8 mouse cellular contexts compared by ENCODE assay signal in genomic region chr10:13967451-13968233, GRCm38 (mm10). TPM values are rescaled to one million over a fixed set of nuclear protein-coding genes. Genes with fewer than 3 reads are reported as not detected.
DNase-seq lines count a peak whose midpoint lies in the region; ATAC-seq and TF ChIP-seq lines count a peak whose summit lies in the region.

No protein-coding gene starts in this region.

- H3K27ac ChIP-seq in forebrain, embryonic 13.5 days: peak overlapping the region; percentile 97
- peak overlapping the region; percentile 100 for H3K27ac ChIP-seq in heart, postnatal 0 days (ENCODE audit: low read depth)
- no peak overlapping the region for H3K27ac ChIP-seq in liver, embryonic 14.5 days
- H3K27ac ChIP-seq in stomach, embryonic 14.5 days (ENCODE audit: low read length): peak overlapping the region; percentile 94

- peak; percentile 66 for ATAC-seq in forebrain, embryonic 13.5 days
- ATAC-seq in heart, postnatal 0 days (ENCODE audit: insufficient read depth, low read depth): peak; percentile 71
- ATAC-seq in liver, embryonic 14.5 days (ENCODE audit: insufficient read depth): 0 out of 2 replicates have a peak, but pooled peaks have one; percentile 13
- ATAC-seq in stomach, embryonic 14.5 days (ENCODE audit: insufficient number of reproducible peaks, insufficient read depth, low FRiP score, low read depth): peak; percentile 47; the same call in 1 of the 2 replicates

- H3ac ChIP-seq in C2C12 (ENCODE audit: control insufficient read depth, insufficient read length, low read depth): peak overlapping the region; percentile 83

- under 1% methylated on average over 36 of the region's 36 CpGs for WGBS in forebrain, embryonic 13.5 days
- under 1% methylated on average over 33 of the region's 36 CpGs for WGBS in heart, postnatal 0 days
- WGBS in liver, embryonic 14.5 days (ENCODE audit: insufficient replicate concordance): 1% methylated on average over 36 of the region's 36 CpGs
- WGBS in stomach, embryonic 14.5 days: under 1% methylated on average over 35 of the region's 36 CpGs

- H3K4me1 ChIP-seq in forebrain, embryonic 13.5 days: peaks cover 16% of the 10 kb centered on the region
- H3K4me1 ChIP-seq in heart, postnatal 0 days (ENCODE audit: control insufficient read depth, insufficient read depth): 0 out of 2 replicates have a peak, but pooled peaks cover 4% of the 10 kb centered on the region
- no peaks in the 10 kb centered on the region for H3K4me1 ChIP-seq in liver, embryonic 14.5 days (replicated peaks; ENCODE audit: control insufficient read depth in 2 of 2, insufficient read depth in 2 of 2, low read length in 1 of 2)
- H3K4me1 ChIP-seq in stomach, embryonic 14.5 days (ENCODE audit: control insufficient read depth, insufficient read depth, low read length): no peaks in the 10 kb centered on the region

- no peaks in the 10 kb centered on the region for H3K27me3 ChIP-seq in C2C12 (ENCODE audit: control insufficient read depth, insufficient read depth, insufficient read length)
- H3K27me3 ChIP-seq in forebrain, embryonic 13.5 days: peaks cover 11% of the 10 kb centered on the region; the same call in 1 of the 2 replicates
- H3K27me3 ChIP-seq in heart, postnatal 0 days (ENCODE audit: control insufficient read depth, insufficient read depth, low read length): no peaks in the 10 kb centered on the region
- H3K27me3 ChIP-seq in liver, embryonic 14.5 days (ENCODE audit: control insufficient read depth, insufficient read depth, low read length): peaks cover 59% of the 10 kb centered on the region
- no peaks in the 10 kb centered on the region for H3K27me3 ChIP-seq in stomach, embryonic 14.5 days (ENCODE audit: control insufficient read depth, insufficient read depth, low read length)

- H3K4me2 ChIP-seq in forebrain, embryonic 13.5 days: peak overlapping the region; percentile 100
- peak overlapping the region; percentile 99 for H3K4me2 ChIP-seq in heart, postnatal 0 days (ENCODE audit: low read depth, low read length)
- peak overlapping the region; percentile 74 for H3K4me2 ChIP-seq in liver, embryonic 14.5 days (ENCODE audit: low read depth)
- peak overlapping the region; percentile 97 for H3K4me2 ChIP-seq in stomach, embryonic 14.5 days (replicated peaks; ENCODE audit: low read depth, low read length)

- peak; percentile 54 for DNase-seq in brain, embryonic 18.5 days (ENCODE audit: low read depth, low spot score)
- DNase-seq in heart, postnatal 0 days (ENCODE audit: low spot score): peak; percentile 89
- peak; percentile 88 to 89 for DNase-seq in kidney, postnatal 36 days
- no peak for DNase-seq in liver, embryonic 14.5 days (ENCODE audit: low read depth in 3 of 3, low spot score in 3 of 3)
- DNase-seq in neural tube, embryonic 10.5 days (ENCODE audit: extremely low spot score, low spot score): peak; percentile 70

- peaks cover 3% of the 10 kb centered on the region for H3K79me3 ChIP-seq in C2C12 (ENCODE audit: low read depth)

- peak overlapping the region; percentile 88 for H3K9ac ChIP-seq in forebrain, embryonic 13.5 days
- H3K9ac ChIP-seq in heart, postnatal 0 days (replicated peaks; ENCODE audit: low read depth, low read length): peak overlapping the region; percentile 95
- H3K9ac ChIP-seq in liver, embryonic 14.5 days (replicated peaks): peak overlapping the region; percentile 12; the same call in 1 of the 2 replicates
- H3K9ac ChIP-seq in stomach, embryonic 14.5 days (replicated peaks; ENCODE audit: low read depth, low read length): peak overlapping the region; percentile 75

- peak overlapping the region; percentile 82 for H3K4me3 ChIP-seq in C2C12 (ENCODE audit: insufficient read depth, poor library complexity, severe bottlenecking)
- peak overlapping the region; percentile 79 for H3K4me3 ChIP-seq in forebrain, embryonic 13.5 days
- peak overlapping the region; percentile 91 for H3K4me3 ChIP-seq in heart, postnatal 0 days (ENCODE audit: low read depth, low read length)
- peak overlapping the region; percentile 56 to 61 for H3K4me3 ChIP-seq in liver, embryonic 14.5 days (ENCODE audit: insufficient read depth in 1 of 2, low read depth in 2 of 2, low read length in 2 of 2)
- peak overlapping the region; percentile 61 for H3K4me3 ChIP-seq in stomach, embryonic 14.5 days (ENCODE audit: low read depth, low read length)

- no peaks in the 10 kb centered on the region for H3K36me3 ChIP-seq in C2C12 (ENCODE audit: control insufficient read depth, insufficient read depth)
- H3K36me3 ChIP-seq in forebrain, embryonic 13.5 days (ENCODE audit: poor library complexity, severe bottlenecking): no peaks in the 10 kb centered on the region
- H3K36me3 ChIP-seq in heart, postnatal 0 days (replicated peaks; ENCODE audit: control insufficient read depth, insufficient read depth, low read length): no peaks in the 10 kb centered on the region
- H3K36me3 ChIP-seq in liver, embryonic 14.5 days (replicated peaks; ENCODE audit: control insufficient read depth, insufficient read depth, low read depth): no peaks in the 10 kb centered on the region
- H3K36me3 ChIP-seq in stomach, embryonic 14.5 days (ENCODE audit: control insufficient read depth, insufficient read depth, low read length): no peaks in the 10 kb centered on the region

- H3K9me3 ChIP-seq in forebrain, embryonic 13.5 days (replicated peaks): no peaks in the 10 kb centered on the region
- H3K9me3 ChIP-seq in heart, postnatal 0 days (replicated peaks; ENCODE audit: control insufficient read depth, low read length): no peaks in the 10 kb centered on the region
- H3K9me3 ChIP-seq in liver, embryonic 14.5 days (ENCODE audit: control insufficient read depth, low read length): no peaks in the 10 kb centered on the region
- H3K9me3 ChIP-seq in stomach, embryonic 14.5 days (ENCODE audit: control insufficient read depth, low read depth, low read length): no peaks in the 10 kb centered on the region

- peaks cover 19% of the 10 kb centered on the region for H3K79me2 ChIP-seq in C2C12 (ENCODE audit: control insufficient read depth, insufficient read depth)

- no peak for TF ChIP-seq CTCF in C2C12 (IDR thresholded peaks at IDR 0.05; ENCODE audit: control insufficient read depth, insufficient read depth, insufficient read length)
- TF ChIP-seq CTCF in heart, postnatal 0 days (IDR thresholded peaks at IDR 0.05; ENCODE audit: low read depth): no peak
- no peak for TF ChIP-seq CTCF in liver, embryonic 14.5 days (IDR thresholded peaks at IDR 0.05; ENCODE audit: low read depth)

- peak; percentile 94 for TF ChIP-seq EP300 in heart, postnatal 0 days (IDR thresholded peaks at IDR 0.05; ENCODE audit: low read depth)
- no peak for TF ChIP-seq EP300 in liver, embryonic 14.5 days (IDR thresholded peaks at IDR 0.05; ENCODE audit: low read depth)

TF ChIP-seq in C2C12, 6 proteins besides CTCF, POLR2A, EP300 and RAD21:
- TF ChIP-seq MYOD1 (IDR thresholded peaks at IDR 0.05; ENCODE audit: control insufficient read depth, insufficient read length, low read depth) (no peak), MYOG (IDR thresholded peaks at IDR 0.05; ENCODE audit: control insufficient read depth, extremely low read depth, insufficient read length) (no peak)
TF ChIP-seq in C2C12: peak in this region for 0.

RNA-seq across cellular contexts. Expression of gene Hivep2, which starts 1.8 kb away (rescaled TPM):
- polyA plus RNA-seq in C2C12 (2012; fragmentation: generic; extraction: Trizol): 2.9 TPM
- 5.3 and 7.3 TPM in 2 replicates for polyA plus RNA-seq in forebrain, embryonic 13.5 days (2015; fragmentation: Nextera tagmentation; extraction: Ambion mirVana)
- 11.6 and 11.9 TPM in 2 replicates for total RNA-seq in heart, postnatal 0 days (2014; rRNA removed; ENCODE audit: low replicate concordance)
- polyA plus RNA-seq in heart, postnatal 0 days (2015; fragmentation: Nextera tagmentation; extraction: Ambion mirVana): 3.7 and 3.8 TPM in 2 replicates
- 0.25 and 0.33 TPM in 2 replicates for polyA plus RNA-seq in liver, embryonic 14.5 days (2012; rRNA removed)
- polyA plus RNA-seq in liver, embryonic 14.5 days (2014; fragmentation: Nextera tagmentation; extraction: Ambion mirVana): 0.32 and 0.48 TPM in 2 replicates
- polyA plus RNA-seq in stomach, embryonic 14.5 days (2014; fragmentation: Nextera tagmentation; extraction: Ambion mirVana): 10.6 and 11.5 TPM in 2 replicates

Comparison
In these comparisons a context has a peak if more than half of its experiments do, and no peak if none do; other contexts are left out.
1. DNase-seq: peak in brain, embryonic 18.5 days (single experiment), heart, postnatal 0 days (single experiment), kidney, postnatal 36 days (2 of 2) and neural tube, embryonic 10.5 days (single experiment); none in liver, embryonic 14.5 days (0 of 3).
2. ATAC-seq: peak in every context shown above with its lines; median percentile 71 in heart, postnatal 0 days; 66 in forebrain, embryonic 13.5 days; 47 in stomach, embryonic 14.5 days; 13 in liver, embryonic 14.5 days.
3. H3K9ac ChIP-seq: peak in every context shown above with its lines; median percentile 95 in heart, postnatal 0 days; 88 in forebrain, embryonic 13.5 days; 75 in stomach, embryonic 14.5 days; 12 in liver, embryonic 14.5 days.
4. Peak in every context shown above with its lines, with median percentiles within 50 percentile points of each other: H3K4me3 ChIP-seq and H3K4me2 ChIP-seq.